Mouse (Mus musculus): ENCODE results near the gene Nkx1-1. TPM values are rescaled to one million over a fixed set of nuclear protein-coding genes. Genes with fewer than 3 reads are reported as not detected.

Gene Nkx1-1
- polyA plus RNA-seq, 2 experiments: not detected

- no peaks in the 10 kb centered on the region for H3K9me3 ChIP-seq (ENCODE audit: control insufficient read depth, low read length)
- H3K36me3 ChIP-seq (replicated peaks; ENCODE audit: control insufficient read depth, insufficient read depth, low read depth): no peaks in the 10 kb centered on the region
- H3K4me1 ChIP-seq (replicated peaks; ENCODE audit: control insufficient read depth in 2 of 2, insufficient read depth in 2 of 2, low read length in 1 of 2): no peaks in the 10 kb centered on the region
- H3K9ac ChIP-seq (replicated peaks): no peak overlapping the region
- H3K4me2 ChIP-seq (ENCODE audit: low read depth): no peak overlapping the region
- no peak overlapping the region for H3K27ac ChIP-seq
- TF ChIP-seq EP300 (IDR thresholded peaks at IDR 0.05; ENCODE audit: low read depth) (no peak), CTCF (IDR thresholded peaks at IDR 0.05; ENCODE audit: low read depth) (no peak)
- DNase-seq (ENCODE audit: low read depth in 3 of 3, low spot score in 3 of 3) (no peak), ATAC-seq (ENCODE audit: insufficient read depth) (no peak)
- H3K27me3 ChIP-seq (ENCODE audit: control insufficient read depth, insufficient read depth, low read length): no peaks in the 10 kb centered on the region
- WGBS (ENCODE audit: insufficient replicate concordance): 28% methylated on average over 2 of the region's 2 CpGs
- no peak overlapping the region for H3K4me3 ChIP-seq (ENCODE audit: insufficient read depth in 1 of 2, low read depth in 2 of 2, low read length in 2 of 2)
Measured at GRCm38 (mm10) chr5:33459111-33459510, 25.3 kb upstream of the Nkx1-1 start.

- no peak overlapping the region for H3K4me3 ChIP-seq (ENCODE audit: insufficient read depth in 1 of 2, low read depth in 2 of 2, low read length in 2 of 2)
- no peaks in the 10 kb centered on the region for H3K9me3 ChIP-seq (ENCODE audit: control insufficient read depth, low read length)
- no peaks in the 10 kb centered on the region for H3K27me3 ChIP-seq (ENCODE audit: control insufficient read depth, insufficient read depth, low read length)
- H3K4me2 ChIP-seq (ENCODE audit: low read depth): no peak overlapping the region
- ATAC-seq (ENCODE audit: insufficient read depth) (no peak), DNase-seq (ENCODE audit: low read depth in 3 of 3, low spot score in 3 of 3) (no peak)
- no peak overlapping the region for H3K27ac ChIP-seq
- WGBS (ENCODE audit: insufficient replicate concordance): 41% methylated on average over 3 of the region's 3 CpGs
- no peaks in the 10 kb centered on the region for H3K4me1 ChIP-seq (replicated peaks; ENCODE audit: control insufficient read depth in 2 of 2, insufficient read depth in 2 of 2, low read length in 1 of 2)
- no peak overlapping the region for H3K9ac ChIP-seq (replicated peaks)
- TF ChIP-seq EP300 (IDR thresholded peaks at IDR 0.05; ENCODE audit: low read depth) (no peak), CTCF (IDR thresholded peaks at IDR 0.05; ENCODE audit: low read depth) (no peak)
- no peaks in the 10 kb centered on the region for H3K36me3 ChIP-seq (replicated peaks; ENCODE audit: control insufficient read depth, insufficient read depth, low read depth)
Measured at GRCm38 (mm10) chr5:33458132-33458622, 24.4 kb upstream of the Nkx1-1 start.

GRCm38 (mm10) chr5:33455737-33456136, 22.0 kb upstream of the Nkx1-1 start:
- 40% methylated on average over 8 of the region's 8 CpGs for WGBS (ENCODE audit: insufficient replicate concordance)
- Histone ChIP-seq H3K4me2 (ENCODE audit: low read depth) (no peak overlapping the region), H3K4me1 (replicated peaks; ENCODE audit: control insufficient read depth in 2 of 2, insufficient read depth in 2 of 2, low read length in 1 of 2) (no peaks in the 10 kb centered on the region), H3K9me3 (ENCODE audit: control insufficient read depth, low read length) (no peaks in the 10 kb centered on the region), H3K27me3 (ENCODE audit: control insufficient read depth, insufficient read depth, low read length) (no peaks in the 10 kb centered on the region), H3K9ac (replicated peaks) (no peak overlapping the region), H3K27ac (no peak overlapping the region), H3K36me3 (replicated peaks; ENCODE audit: control insufficient read depth, insufficient read depth, low read depth) (no peaks in the 10 kb centered on the region), H3K4me3 (ENCODE audit: insufficient read depth in 1 of 2, low read depth in 2 of 2, low read length in 2 of 2) (no peak overlapping the region)
- no peak for DNase-seq (ENCODE audit: low read depth in 3 of 3, low spot score in 3 of 3)
- TF ChIP-seq EP300 (IDR thresholded peaks at IDR 0.05; ENCODE audit: low read depth) (no peak), CTCF (IDR thresholded peaks at IDR 0.05; ENCODE audit: low read depth) (no peak)
- ATAC-seq (ENCODE audit: insufficient read depth): no peak

- Histone ChIP-seq H3K27ac (no peak overlapping the region), H3K27me3 (ENCODE audit: control insufficient read depth, insufficient read depth, low read length) (peaks cover 6% of the 10 kb centered on the region), H3K9ac (replicated peaks) (no peak overlapping the region), H3K4me1 (replicated peaks; ENCODE audit: control insufficient read depth in 2 of 2, insufficient read depth in 2 of 2, low read length in 1 of 2) (peaks cover 0 to 2% of the 10 kb centered on the region in 2 experiments; a peak in 1 of 4 replicates), H3K9me3 (ENCODE audit: control insufficient read depth, low read length) (no peaks in the 10 kb centered on the region), H3K36me3 (replicated peaks; ENCODE audit: control insufficient read depth, insufficient read depth, low read depth) (no peaks in the 10 kb centered on the region), H3K4me3 (ENCODE audit: insufficient read depth in 1 of 2, low read depth in 2 of 2, low read length in 2 of 2) (no peak overlapping the region), H3K4me2 (ENCODE audit: low read depth) (no peak overlapping the region)
- WGBS (ENCODE audit: insufficient replicate concordance): 33% methylated on average over 9 of the region's 9 CpGs
- no peak for DNase-seq (ENCODE audit: low read depth in 3 of 3, low spot score in 3 of 3)
- TF ChIP-seq CTCF (IDR thresholded peaks at IDR 0.05; ENCODE audit: low read depth): no peak
- no peak for TF ChIP-seq EP300 (IDR thresholded peaks at IDR 0.05; ENCODE audit: low read depth)
- no peak for ATAC-seq (ENCODE audit: insufficient read depth)
Measured at GRCm38 (mm10) chr5:33443794-33444193, 10.0 kb upstream of the Nkx1-1 start.

- peaks cover 0 to 2% of the 10 kb centered on the region in 2 experiments; a peak in 1 of 4 replicates for H3K4me1 ChIP-seq (replicated peaks; ENCODE audit: control insufficient read depth in 2 of 2, insufficient read depth in 2 of 2, low read length in 1 of 2)
- peaks cover 6% of the 10 kb centered on the region for H3K27me3 ChIP-seq (ENCODE audit: control insufficient read depth, insufficient read depth, low read length)
- peak overlapping the region; percentile 32 to 46 for H3K4me3 ChIP-seq (ENCODE audit: insufficient read depth in 1 of 2, low read depth in 2 of 2, low read length in 2 of 2)
- no peaks in the 10 kb centered on the region for H3K36me3 ChIP-seq (replicated peaks; ENCODE audit: control insufficient read depth, insufficient read depth, low read depth)
- peak; percentile 97 for TF ChIP-seq CTCF (IDR thresholded peaks at IDR 0.05; ENCODE audit: low read depth)
- TF ChIP-seq EP300 (IDR thresholded peaks at IDR 0.05; ENCODE audit: low read depth): peak; percentile 50; the same call in 1 of the 2 replicates
- ATAC-seq (ENCODE audit: insufficient read depth): peak; percentile 62; the same call in 1 of the 2 replicates
- no peaks in the 10 kb centered on the region for H3K9me3 ChIP-seq (ENCODE audit: control insufficient read depth, low read length)
- H3K9ac ChIP-seq (replicated peaks): peak overlapping the region; percentile 9; the same call in 1 of the 2 replicates
- H3K27ac ChIP-seq: no peak overlapping the region
- DNase-seq (ENCODE audit: low read depth in 3 of 3, low spot score in 3 of 3): peak; percentile 13 to 41 (median 41)
- peak overlapping the region; percentile 76 for H3K4me2 ChIP-seq (ENCODE audit: low read depth)
- 1% methylated on average over 55 of the region's 56 CpGs for WGBS (ENCODE audit: insufficient replicate concordance)
Measured at GRCm38 (mm10) chr5:33442927-33443710, 9.3 kb upstream of the Nkx1-1 start.

All from liver, embryonic 14.5 days (tissue).